Mouse (Mus musculus) lung, postnatal 0 days (tissue): ENCODE measurements around the gene Uvrag.

Source experiments
- CTCF ChIP-seq: IDR thresholded peaks from 2 replicates; pipeline ENCODE4 v1.5.1; 2016; ENCODE audit warnings: antibody characterized with exemption, mild to moderate bottlenecking
- EP300 ChIP-seq: IDR thresholded peaks from 2 replicates; pipeline ENCODE4 v1.6.1; 2016; ENCODE audit warnings: antibody characterized with exemption, mild to moderate bottlenecking, control low read depth

- TF ChIP-seq EP300 (no peak), CTCF (no peak)
These were observed 95.4 kb downstream of the Uvrag start for GRCm38 (mm10) chr7:99045525-99045924.
